Mouse (Mus musculus) hindbrain, postnatal 0 days (tissue): ENCODE measurements around the gene Ppp1r3e. TPM values are rescaled to one million over a fixed set of nuclear protein-coding genes. Genes with fewer than 3 reads are reported as not detected.

Experiments
- ATAC-seq: fragments of 200-750 bp; cut with Nextera tagmentation; 2 replicates; pipeline ENCODE4 v1.8.0; 2017; ENCODE audit warnings: mild to moderate bottlenecking, moderate TSS enrichment, moderate library complexity
- DNase-seq: peaks from one replicate; pipeline ENCODE4 v3.0.0-alpha.2; 2015; ENCODE audit warnings: low spot score
- H3K27ac ChIP-seq: fragments of 300-500 bp; sonication (generic); 2 replicates; pipeline ENCODE4 v1.5.1; 2014; ENCODE audit warnings: mild to moderate bottlenecking
- H3K27me3 ChIP-seq: fragments of 300-500 bp; sonication (generic); 2 replicates; pipeline ENCODE4 v1.6.1; 2014; ENCODE audit warnings: low read length, mixed read lengths; ENCODE audit not compliant: insufficient read depth
- H3K36me3 ChIP-seq: fragments of 300-500 bp; sonication (generic); 2 replicates; pipeline ENCODE4 v1.6.1; 2014; ENCODE audit warnings: low read length, mixed read lengths; ENCODE audit not compliant: insufficient read depth
- H3K4me1 ChIP-seq: fragments of 300-500 bp; sonication (generic); 2 replicates; pipeline ENCODE4 v1.6.1; 2014; ENCODE audit warnings: antibody characterized with exemption, low read length, mixed read lengths; ENCODE audit not compliant: insufficient read depth
- H3K4me2 ChIP-seq: fragments of 300-500 bp; sonication (generic); 2 replicates; pipeline ENCODE4 v1.6.1; 2014; ENCODE audit warnings: low read depth, mild to moderate bottlenecking, low read length, moderate library complexity, mixed read lengths
- H3K4me3 ChIP-seq: fragments of 300-500 bp; sonication (generic); 2 replicates; pipeline ENCODE4 v1.5.1; 2014; ENCODE audit warnings: low read length
- H3K9ac ChIP-seq: fragments of 300-500 bp; sonication (generic); replicated peaks from 2 replicates; pipeline ENCODE4 v1.6.1; 2014; ENCODE audit warnings: mild to moderate bottlenecking, low read length, moderate library complexity, mixed read lengths
- H3K9me3 ChIP-seq: fragments of 300-500 bp; sonication (generic); 2 replicates; pipeline ENCODE4 v1.6.1; 2016; ENCODE audit warnings: low read length, mixed read lengths
- CTCF ChIP-seq: IDR thresholded peaks from 2 replicates; pipeline ENCODE4 v1.5.1; 2016; ENCODE audit warnings: antibody characterized with exemption, control low read depth, low read depth
- WGBS: fragments of 180-500 bp; shearing (Covaris S2); extraction: QIAGEN DNeasy Blood & Tissue Kit; methylation state at CpG from one replicate; pipeline ENCODE4 v1.1.7; 2014; 5-methylcytosine and 5-hydroxymethylcytosine counted together
- polyA plus RNA-seq: library from polyadenylated mRNA; unstranded; fragments of >200 nt; fragmentation: Nextera tagmentation; extraction: Ambion mirVana; gene quantifications from 2 replicates; pipeline ENCODE4 v1.2.1, GENCODE M21; 2015
- total RNA-seq: library from RNA; depleted of rRNA; stranded (reverse); fragments of >200 nt; gene quantifications from 2 replicates; pipeline ENCODE4 v1.2.3, GENCODE M21; 2014

Ppp1r3e gene
- total and polyA plus RNA-seq, 2 experiments from 2014 or later: 4.0 to 21.3 TPM

DNA sequence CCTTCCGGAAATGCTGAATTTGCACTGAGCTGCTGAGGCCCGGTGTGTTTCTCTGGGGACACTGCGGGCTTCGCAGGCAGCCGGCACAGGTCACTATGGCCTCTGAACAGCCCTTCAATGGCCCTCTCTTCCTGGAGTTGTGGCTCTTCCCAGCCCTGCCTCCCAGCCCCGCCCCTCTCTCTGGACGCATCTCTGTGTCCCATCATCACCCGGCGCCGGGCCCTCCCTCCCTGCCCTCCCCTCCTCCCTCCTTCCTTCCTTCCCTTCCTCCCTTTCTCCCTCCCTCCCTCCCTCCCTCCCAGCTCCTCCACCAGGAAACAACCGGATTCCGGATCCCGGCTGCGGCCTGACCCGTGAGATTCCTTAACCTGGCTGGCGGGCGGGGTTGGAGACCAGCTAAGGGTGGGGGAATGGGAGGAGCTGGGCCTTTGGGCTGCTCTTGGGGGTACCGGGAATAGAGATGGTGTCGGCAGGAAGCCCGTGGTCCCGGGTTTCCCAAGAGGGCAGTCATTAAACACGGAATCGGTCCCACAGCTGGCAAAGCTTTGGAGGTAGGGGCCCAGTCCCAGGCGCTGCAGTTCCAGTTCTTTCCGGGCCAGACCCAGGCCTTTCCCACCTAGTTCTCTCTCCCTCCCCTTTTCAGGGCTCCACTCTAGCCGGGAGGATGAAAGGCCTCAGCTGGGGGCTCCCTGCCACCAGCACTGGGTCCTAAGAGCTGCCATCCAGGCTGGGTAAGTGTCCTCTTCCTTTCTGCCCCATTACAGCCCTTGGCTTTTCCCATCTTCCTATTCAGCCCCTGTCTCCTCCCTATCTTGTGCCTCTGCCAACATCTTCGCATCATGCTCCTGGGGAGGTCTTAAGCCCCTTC is 6.0 kb upstream of the Ppp1r3e start, which contains the start of the genes Bcl2l2 and Gm20521:
Gene Bcl2l2, plus strand, starts transcription at position 224 of the 868 bp plus-strand sequence.
Gene Gm20521, plus strand, starts transcription at position 288 of the 868 bp plus-strand sequence.
- Histone ChIP-seq H3K9ac (peak within 1 kb of the TSS; percentile 86), H3K27ac (peak within 1 kb of the TSS; percentile 93), H3K27me3 (no peaks in the 10 kb centered on the region), H3K4me3 (peak within 1 kb of the TSS; percentile 52), H3K4me1 (peaks cover 7% of the 10 kb centered on the region), H3K4me2 (peak within 1 kb of the TSS; percentile 60), H3K36me3 (0 out of 2 replicates have a peak, but pooled peaks cover 4% of the 10 kb centered on the region), H3K9me3 (no peaks in the 10 kb centered on the region)
- ATAC-seq (peak; percentile 93), DNase-seq (peak; percentile 92)
- TF ChIP-seq CTCF: no peak
- WGBS: under 1% methylated on average over 26 of the region's 27 CpGs

DNA sequence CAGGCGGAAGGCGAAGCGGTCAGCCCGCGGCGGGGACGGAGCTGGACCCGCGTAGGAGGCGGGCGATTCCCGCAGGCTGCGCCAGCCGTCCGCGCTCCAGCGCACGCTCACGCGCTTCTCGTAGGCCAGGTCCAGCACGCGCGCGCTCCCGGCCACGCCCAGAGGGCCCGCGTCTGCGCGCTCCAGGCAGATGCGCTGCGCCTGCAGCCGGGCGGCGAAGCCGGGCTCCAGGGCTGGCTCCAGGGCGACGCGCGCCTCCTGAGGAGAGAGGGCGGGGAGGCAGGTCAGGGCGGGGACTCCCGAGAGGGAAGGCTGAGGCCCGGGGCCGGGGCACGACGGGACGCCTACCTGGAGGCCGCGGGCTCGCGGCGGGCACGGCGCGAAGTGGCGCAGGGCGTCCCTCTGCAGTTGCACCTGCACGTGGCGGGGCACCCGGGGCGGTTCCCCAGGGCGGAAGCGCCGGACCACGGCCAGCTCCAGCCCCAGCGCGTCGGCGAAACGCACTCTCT is 757 bp downstream of the Ppp1r3e start:
- ATAC-seq (peak; percentile 90), DNase-seq (peak; percentile 97)
- Histone ChIP-seq H3K27ac (peak overlapping the region; percentile 98), H3K9ac (peak overlapping the region; percentile 89), H3K4me3 (peak overlapping the region; percentile 77), H3K9me3 (no peaks in the 10 kb centered on the region), H3K27me3 (no peaks in the 10 kb centered on the region), H3K4me2 (peak overlapping the region; percentile 94), H3K4me1 (no peaks in the 10 kb centered on the region; the same call in 1 of the 2 replicates), H3K36me3 (no peaks in the 10 kb centered on the region)
- TF ChIP-seq CTCF: no peak
- 2% methylated on average over 43 of the region's 72 CpGs for WGBS

DNA sequence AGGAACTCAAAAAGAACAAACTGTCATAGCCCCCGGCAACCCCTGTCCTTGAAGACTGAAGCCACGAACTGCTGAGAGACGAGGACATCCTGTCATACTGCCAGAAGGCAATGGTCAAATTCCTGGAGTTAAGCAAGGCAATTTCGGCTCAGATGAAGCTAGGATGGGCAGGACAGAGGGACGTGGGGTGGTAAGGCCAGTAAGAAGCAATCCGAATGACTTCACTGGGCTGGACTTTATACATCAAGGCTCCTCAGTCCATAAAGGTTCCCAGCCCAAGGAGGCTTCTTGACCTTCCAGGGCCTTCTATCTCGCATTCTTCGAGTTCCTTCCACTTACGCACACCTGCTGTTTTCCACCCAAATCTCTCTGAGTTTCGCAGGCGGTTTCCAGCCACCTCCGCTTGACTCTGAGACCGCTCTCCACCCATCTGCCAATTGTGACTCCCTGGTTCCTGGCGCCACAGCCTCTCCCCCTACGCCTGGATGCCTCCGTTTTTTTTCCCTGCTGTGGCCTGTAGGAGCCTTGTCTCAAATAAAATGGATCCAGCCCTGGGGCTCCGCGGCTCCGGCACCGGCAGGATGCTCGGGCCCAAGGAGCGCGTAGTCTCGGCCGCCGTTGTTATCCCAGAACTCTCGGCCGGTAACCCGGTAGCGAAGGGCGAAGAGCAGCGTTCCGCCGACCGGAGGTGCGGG is 1.4 kb downstream of the Ppp1r3e start:
- H3K4me1 ChIP-seq: no peaks in the 10 kb centered on the region; the same call in 1 of the 2 replicates
- H3K9me3 ChIP-seq: no peaks in the 10 kb centered on the region
- WGBS: 2% methylated on average over 36 of the region's 36 CpGs
- H3K36me3 ChIP-seq: no peaks in the 10 kb centered on the region
- TF ChIP-seq CTCF: peak; percentile 8; the same call in 1 of the 2 replicates
- DNase-seq (peak; percentile 71), ATAC-seq (peak; percentile 64)
- H3K27me3 ChIP-seq: no peaks in the 10 kb centered on the region
- H3K9ac ChIP-seq: peak overlapping the region; percentile 89
- peak overlapping the region; percentile 94 for H3K4me2 ChIP-seq
- H3K27ac ChIP-seq: peak overlapping the region; percentile 98
- peak overlapping the region; percentile 77 for H3K4me3 ChIP-seq

DNA sequence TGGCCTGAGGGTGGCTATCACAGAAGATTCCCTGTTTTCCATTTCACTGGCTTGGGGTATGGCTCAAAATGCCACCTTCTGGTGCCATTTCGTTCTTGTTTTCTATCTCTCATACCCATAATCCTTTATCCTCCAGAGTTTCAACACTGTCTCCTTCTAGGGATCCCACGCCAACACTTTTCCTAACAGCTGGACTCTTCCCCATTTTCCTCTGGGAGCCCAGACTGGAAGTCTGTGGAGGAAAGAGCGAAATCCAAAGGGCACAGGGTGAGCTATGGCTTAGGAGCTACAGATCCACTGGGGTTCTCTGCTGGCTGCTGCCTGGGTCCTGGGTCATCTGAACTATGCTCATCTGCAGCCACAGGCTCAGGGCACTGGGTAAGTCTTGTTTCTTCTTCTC is 3.2 kb downstream of the Ppp1r3e start:
- no peaks in the 10 kb centered on the region; the same call in 1 of the 2 replicates for H3K4me1 ChIP-seq
- H3K4me3 ChIP-seq: no peak overlapping the region
- H3K36me3 ChIP-seq: no peaks in the 10 kb centered on the region
- ATAC-seq (no peak), DNase-seq (no peak)
- no peak overlapping the region for H3K9ac ChIP-seq
- H3K9me3 ChIP-seq: no peaks in the 10 kb centered on the region
- no peak overlapping the region for H3K27ac ChIP-seq
- 88% methylated on average over 3 of the region's 3 CpGs for WGBS
- TF ChIP-seq CTCF: no peak
- no peak overlapping the region for H3K4me2 ChIP-seq
- no peaks in the 10 kb centered on the region for H3K27me3 ChIP-seq

DNA sequence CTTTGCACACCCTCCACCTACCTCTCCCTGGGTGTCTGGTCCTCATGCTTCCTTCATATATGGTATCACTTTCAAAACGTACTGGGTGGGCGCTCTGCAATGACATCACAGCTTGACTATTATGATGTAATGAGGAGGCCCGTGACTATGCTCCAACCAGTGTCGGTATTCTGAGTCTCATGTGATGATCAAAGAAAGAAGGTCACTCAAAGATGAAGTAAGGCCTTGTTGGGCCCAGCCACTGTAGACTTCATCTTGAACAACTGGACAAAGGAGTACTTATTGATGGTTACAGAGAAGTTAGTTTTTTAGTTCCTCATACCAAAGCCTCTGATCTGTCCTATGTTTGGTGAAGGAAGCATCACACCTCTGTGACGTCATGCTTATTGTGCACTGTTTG is 6.5 kb downstream of the Ppp1r3e start, which contains the start of gene Homez:
Gene Homez, minus strand, starts transcription at position 101 of the 400 bp plus-strand sequence.
- Histone ChIP-seq H3K27ac (no peak within 1 kb of the TSS), H3K9me3 (no peaks in the 10 kb centered on the region), H3K36me3 (no peaks in the 10 kb centered on the region), H3K9ac (no peak within 1 kb of the TSS), H3K27me3 (no peaks in the 10 kb centered on the region), H3K4me1 (no peaks in the 10 kb centered on the region; the same call in 1 of the 2 replicates), H3K4me2 (no peak within 1 kb of the TSS), H3K4me3 (no peak within 1 kb of the TSS)
- no peak for TF ChIP-seq CTCF
- DNase-seq (no peak), ATAC-seq (no peak)
- 89% methylated on average over 5 of the region's 5 CpGs for WGBS

DNA sequence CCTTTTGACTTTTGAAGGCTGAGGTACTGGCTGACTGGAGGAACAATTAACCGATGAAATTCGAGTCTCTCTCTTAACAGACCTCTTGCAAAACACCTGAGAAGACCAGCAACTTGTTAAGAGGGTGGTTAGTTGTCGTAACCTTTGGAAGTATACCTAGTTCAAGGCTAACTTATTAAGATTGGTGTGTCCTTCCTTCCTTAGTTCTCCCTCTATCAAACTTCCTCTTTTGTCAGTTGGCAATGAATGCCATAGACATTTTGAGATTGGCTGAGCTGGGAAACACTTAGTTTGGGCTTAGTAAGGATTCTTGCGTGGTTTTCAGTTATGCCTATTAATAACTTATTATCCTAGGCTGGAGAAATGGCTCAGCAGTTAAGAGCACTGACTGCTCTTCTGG is 9.3 kb downstream of the Ppp1r3e start:
- Histone ChIP-seq H3K9me3 (no peaks in the 10 kb centered on the region), H3K27ac (no peak overlapping the region), H3K4me2 (no peak overlapping the region), H3K27me3 (no peaks in the 10 kb centered on the region), H3K4me1 (no peaks in the 10 kb centered on the region; the same call in 1 of the 2 replicates), H3K9ac (no peak overlapping the region), H3K4me3 (no peak overlapping the region), H3K36me3 (no peaks in the 10 kb centered on the region)
- DNase-seq (no peak), ATAC-seq (no peak)
- 87% methylated on average over 4 of the region's 4 CpGs for WGBS
- no peak for TF ChIP-seq CTCF
